Mouse (Mus musculus): ENCODE results near the gene Smim7. TPM values are rescaled to one million over a fixed set of nuclear protein-coding genes. Genes with fewer than 3 reads are reported as not detected.

Smim7 gene
- 10 to 100 TPM; 61.7 to 70.9 TPM for total RNA-seq (2021)
- long read RNA-seq, experiment 1, transcript Smim7-203 (5 exons, 2,892 nt), result major isoform, 70 of 81 reads
- long read RNA-seq, experiment 1, transcript Smim7-201 (4 exons, 642 nt), result minor isoform, 5 of 81 reads
- long read RNA-seq, experiment 1, partial matches to known transcripts, result 0 of 81 reads
- long read RNA-seq, experiment 1, other reads (novel, unspliced or antisense), result 6 of 81 reads
- long read RNA-seq, experiment 2, transcript Smim7-203 (5 exons, 2,892 nt), result major isoform, 92 of 107 reads
- long read RNA-seq, experiment 2, transcript Smim7-201 (4 exons, 642 nt), result minor isoform, 7 of 107 reads
- long read RNA-seq, experiment 2, partial matches to known transcripts, result 0 of 107 reads
- long read RNA-seq, experiment 2, other reads (novel, unspliced or antisense), result 8 of 107 reads

GRCm38 (mm10) chr8:72570633-72571610, at the start of gene Smim7:
TSS of gene Smim7 (minus strand) at chr8:72571088.
- peak; percentile 98 to 100 for DNase-seq
- intact Hi-C loops (cut with DNase I), result no loop called here

DNA sequence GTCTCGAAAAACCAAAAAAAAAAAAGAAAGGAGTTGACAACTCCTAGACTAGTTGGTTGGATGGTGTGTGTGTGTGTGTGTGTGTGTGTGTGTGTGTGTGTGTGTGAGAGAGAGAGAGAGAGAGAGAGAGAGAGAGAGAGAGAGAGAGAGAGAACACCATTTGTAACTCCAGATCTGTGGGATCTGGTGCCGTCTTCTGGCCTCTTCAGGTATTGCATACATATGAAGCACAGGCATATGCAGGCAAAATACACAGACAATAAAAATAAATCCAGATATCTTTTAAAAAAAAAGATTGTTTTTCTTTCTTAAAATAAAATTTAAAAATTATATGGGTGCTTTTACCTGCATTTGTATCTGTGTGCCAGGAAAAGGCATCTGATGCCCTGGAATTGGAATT, 19.3 kb upstream of the Smim7 start:
- peak in 1 of 2 experiments; percentile 24 for DNase-seq
- intact Hi-C loops (cut with DNase I), result no loop called here

DNA sequence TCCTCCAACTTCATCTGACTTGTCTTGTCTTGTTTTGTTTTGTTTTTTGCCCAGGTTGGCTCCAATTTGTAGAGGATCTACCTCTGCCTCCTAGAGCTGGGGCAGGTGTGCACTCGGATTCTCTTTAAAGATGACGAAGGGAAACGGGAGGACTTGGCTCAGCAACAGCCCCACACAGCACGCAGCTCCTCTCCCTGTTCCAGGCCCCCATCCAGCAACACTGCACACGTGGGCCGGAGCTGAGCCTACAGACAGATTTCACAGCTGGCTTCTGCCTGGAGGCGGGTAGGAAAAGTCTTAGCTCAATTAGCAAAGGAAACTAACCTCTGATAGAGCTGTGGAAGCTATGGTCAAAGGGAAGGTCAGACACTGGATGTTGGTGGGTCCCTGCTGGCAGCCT, 18.4 kb upstream of the Smim7 start:
- intact Hi-C loops (cut with DNase I), result no loop called here
- peak in 1 of 2 experiments; percentile 62 for DNase-seq

- no peak for DNase-seq
- intact Hi-C loops (cut with DNase I), result no loop called here
Observed at GRCm38 (mm10) chr8:72588865-72589264, 18.0 kb upstream of the Smim7 start.

DNA sequence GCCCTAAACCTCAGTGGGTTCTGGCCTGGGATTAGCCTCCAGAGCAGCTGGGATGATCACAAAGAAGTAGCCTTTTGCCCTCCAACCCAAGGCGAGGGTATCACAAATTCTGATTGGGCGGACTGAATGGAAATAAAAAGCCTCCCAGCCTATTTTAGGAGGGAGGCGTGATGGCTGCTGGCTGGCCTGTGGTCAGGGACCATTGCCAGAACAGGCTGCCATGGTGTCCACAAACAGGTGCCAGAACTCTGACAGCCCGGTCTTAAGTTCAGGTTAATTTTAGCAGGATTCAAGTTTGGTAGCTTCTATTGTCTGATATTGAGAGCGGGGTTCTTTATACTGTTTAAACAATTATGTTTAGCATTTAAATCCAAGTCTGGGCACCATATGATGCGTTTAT, 16.9 kb upstream of the Smim7 start:
- intact Hi-C loops (cut with DNase I), result no loop called here
- peak in 1 of 2 experiments; percentile 66 for DNase-seq

DNA sequence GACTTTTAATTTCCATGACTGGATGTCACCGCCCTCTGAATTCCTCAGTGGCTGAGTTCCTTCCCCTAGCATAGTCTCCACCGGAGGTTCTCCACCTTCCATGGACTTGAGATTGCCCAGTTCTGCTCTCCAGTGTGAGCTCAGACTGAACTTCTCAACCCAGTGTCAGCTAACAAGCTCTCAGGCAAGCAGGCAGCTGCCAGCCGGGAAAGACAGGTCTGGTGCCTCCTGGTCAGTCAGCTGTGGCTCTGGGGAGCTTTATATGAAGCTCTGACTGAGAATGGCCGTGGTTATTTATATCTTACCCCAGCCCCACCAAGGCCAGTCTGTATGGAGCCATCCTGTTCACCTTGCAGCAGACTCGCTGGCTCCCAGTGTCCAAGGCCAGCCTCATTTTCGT, 13.5 kb upstream of the Smim7 start:
- DNase-seq, result no peak
- intact Hi-C loops (cut with DNase I), result no loop called here

- DNase-seq, result peak in 1 of 2 experiments; percentile 71
- intact Hi-C loops (cut with DNase I), result no loop called here
Observed at GRCm38 (mm10) chr8:72583056-72583771, 12.3 kb upstream of the Smim7 start.

DNA sequence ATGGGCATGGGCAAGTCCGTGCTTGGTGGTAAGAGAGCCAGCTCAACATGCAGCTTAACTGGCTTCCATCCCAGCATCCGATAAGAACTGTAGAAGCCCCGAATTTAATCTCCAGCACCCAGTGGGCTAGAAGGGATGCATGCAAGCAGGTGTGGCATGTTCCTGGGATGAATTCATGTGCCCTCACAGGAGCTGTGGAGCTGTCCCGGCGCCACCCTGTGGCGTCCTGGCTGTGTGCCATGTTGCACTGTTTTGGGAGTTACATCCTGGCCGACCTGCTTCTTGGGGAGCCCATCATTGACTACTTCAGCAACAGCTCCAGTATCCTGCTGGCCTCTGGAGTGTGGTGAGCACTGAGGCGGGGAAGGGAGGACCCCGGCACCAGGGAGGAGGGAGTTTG, 8.5 kb upstream of the Smim7 start:
- no peak for DNase-seq
- intact Hi-C loops (cut with DNase I), result no loop called here

- intact Hi-C loops (cut with DNase I), result no loop called here
- peak in 1 of 2 experiments; percentile 32 for DNase-seq
Observed at GRCm38 (mm10) chr8:72577941-72578340, 7.1 kb upstream of the Smim7 start.

DNA sequence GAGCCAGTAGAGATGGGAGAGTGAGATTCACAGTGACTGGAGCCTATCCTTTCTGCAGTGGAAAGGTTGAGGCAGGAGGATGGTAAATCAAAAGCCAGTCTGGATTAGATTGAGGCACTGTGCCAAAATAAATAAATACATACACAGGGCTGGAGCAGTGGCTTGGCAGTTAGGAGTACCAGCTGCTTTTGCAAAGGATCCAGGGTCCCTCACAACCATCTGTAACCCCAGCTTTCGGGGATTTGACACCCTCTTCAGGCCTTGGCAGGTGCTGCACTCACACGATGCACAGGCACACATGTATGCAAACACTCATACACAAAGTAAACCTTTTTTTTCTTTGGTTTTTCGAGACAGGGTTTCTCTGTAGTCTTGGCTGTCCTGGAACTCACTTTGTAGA, 6.4 kb upstream of the Smim7 start:
- intact Hi-C loops (cut with DNase I), result no loop called here
- no peak for DNase-seq

DNA sequence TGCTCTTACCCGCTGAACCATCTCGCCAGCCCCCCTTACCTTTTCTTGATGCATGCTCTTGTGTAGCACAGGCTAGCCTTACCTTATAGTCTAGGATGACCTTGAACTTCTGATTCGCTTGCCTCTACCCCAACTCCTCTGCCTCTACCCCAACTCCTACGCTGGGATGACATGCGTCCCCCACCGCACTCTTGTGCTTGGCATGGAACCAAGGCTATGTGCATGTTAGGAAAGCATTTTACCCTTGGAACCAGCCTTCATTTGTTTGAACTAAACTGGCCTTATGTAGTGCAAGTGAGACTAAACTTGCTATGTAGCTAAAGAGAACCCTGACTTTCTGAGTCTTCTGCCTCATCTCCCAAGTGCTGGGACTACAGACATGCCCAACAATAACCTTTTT, 5.0 kb upstream of the Smim7 start:
- no peak for DNase-seq
- intact Hi-C loops (cut with DNase I), result no loop called here

- DNase-seq, result peak in 1 of 2 experiments; percentile 23
- intact Hi-C loops (cut with DNase I), result loop anchor here (2.0 kb wide), 1 partner anchor 75 kb away; no protein-coding TSS in a partner anchor
Observed at GRCm38 (mm10) chr8:72573450-72573849, 2.6 kb upstream of the Smim7 start.

- peak in 1 of 2 experiments; percentile 57 for DNase-seq
- intact Hi-C loops (cut with DNase I), result loop anchor here (2.0 kb wide), 1 partner anchor 74 kb away; no protein-coding TSS in a partner anchor
Observed at GRCm38 (mm10) chr8:72572507-72572906, 1.6 kb upstream of the Smim7 start.

GRCm38 (mm10) chr8:72571611-72572473, 954 bp upstream of the Smim7 start, which contains the start of gene Tmem38a:
TSS of gene Tmem38a (plus strand) at chr8:72572055.
- intact Hi-C loops (cut with DNase I), result loop anchor here (2.0 kb wide), 1 partner anchor 73 kb away; no protein-coding TSS in a partner anchor
- peak; percentile 76 to 80 for DNase-seq

DNA sequence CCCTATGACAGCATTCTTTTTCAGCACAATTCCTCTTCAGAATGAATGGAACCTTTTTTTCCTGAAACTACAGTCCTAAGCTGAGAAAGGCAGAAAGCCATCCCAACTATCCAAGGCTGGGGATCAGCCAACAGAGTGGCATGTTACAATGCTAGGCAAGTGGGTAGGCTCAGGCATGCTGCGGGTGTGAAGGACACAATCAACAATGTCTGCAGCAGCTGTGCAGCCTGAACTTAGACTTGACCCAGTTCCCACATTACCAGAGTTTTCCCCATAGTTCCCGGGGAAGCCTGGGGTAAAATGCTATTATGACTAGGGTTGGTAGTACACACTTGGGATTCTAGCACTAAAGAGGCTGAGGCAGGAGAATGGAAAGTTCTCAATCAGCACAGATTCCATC, 4.9 kb downstream of the Smim7 start:
- intact Hi-C loops (cut with DNase I), result loop anchor here (5.0 kb wide), 1 partner anchor 79 kb away; no protein-coding TSS in a partner anchor

DNA sequence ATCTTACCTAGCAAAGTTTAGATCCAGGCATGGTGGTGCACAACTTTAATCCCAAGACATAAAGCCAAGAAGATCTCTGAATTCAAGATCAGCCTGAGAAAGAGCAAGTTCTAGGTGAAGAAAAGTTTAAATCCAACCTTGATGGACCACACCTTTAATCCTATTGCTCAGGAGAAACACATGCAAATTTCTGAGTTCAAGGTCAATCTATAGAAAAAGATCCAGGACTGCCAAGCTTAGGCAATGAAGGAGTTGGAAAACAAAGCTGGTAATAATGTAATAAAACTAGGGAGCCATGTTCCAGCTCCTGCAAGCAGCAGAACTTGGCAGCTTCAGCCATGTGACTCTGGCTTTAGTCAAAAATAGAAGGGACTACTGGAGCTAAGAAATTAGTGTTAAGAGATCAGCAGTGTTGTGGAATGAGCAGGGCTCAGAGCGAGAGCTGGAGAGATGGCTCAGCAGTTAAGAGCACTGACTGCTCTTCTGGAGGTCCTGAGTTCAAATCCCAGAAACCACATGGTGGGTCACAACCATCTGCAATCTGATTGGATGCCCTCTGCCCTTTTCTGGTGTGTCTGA, 9.7 kb downstream of the Smim7 start:
- no peak for DNase-seq

More for the DNA sequence above, 4.9 kb downstream of the Smim7 start:
- no peak for DNase-seq

DNA sequence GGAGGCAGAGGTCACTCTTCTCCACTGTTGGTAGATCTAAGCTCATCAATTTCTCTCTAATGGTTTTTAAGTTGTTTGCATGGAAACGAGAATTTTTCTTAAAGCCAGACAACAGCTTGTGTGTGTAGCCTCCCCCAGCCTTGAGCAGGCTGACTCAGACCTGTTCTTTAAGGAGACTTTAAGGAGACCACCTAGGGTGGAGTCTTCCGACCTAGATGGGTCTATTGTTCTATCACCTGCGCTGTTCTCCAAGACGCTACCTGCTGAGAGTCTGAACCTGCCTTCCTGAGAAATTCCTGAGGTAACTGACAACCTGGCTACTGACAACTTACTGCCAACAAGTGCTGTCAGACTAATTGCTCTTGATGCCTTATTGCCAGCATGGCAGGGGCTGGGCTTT, 15.1 kb downstream of the Smim7 start:
- no peak for DNase-seq
- intact Hi-C loops (cut with DNase I), result no loop called here

More for the DNA sequence above, 9.7 kb downstream of the Smim7 start:
- intact Hi-C loops (cut with DNase I), result no loop called here

- intact Hi-C loops (cut with DNase I), result loop anchor here (5.0 kb wide), 1 partner anchor 52 kb away; no protein-coding TSS in a partner anchor
Observed at GRCm38 (mm10) chr8:72549314-72549892, 21.5 kb downstream of the Smim7 start.

More at GRCm38 (mm10) chr8:72549314-72549892, 21.5 kb downstream of the Smim7 start:
- DNase-seq, result no peak
